Mouse (Mus musculus) small intestine, adult 10 weeks (tissue): Measurements from ENCODE around the gene Ldhal6b. TPM values are rescaled to one million over a fixed set of nuclear protein-coding genes. Genes with fewer than 3 reads are reported as not detected.

Experiments
- polyA plus RNA-seq: library from polyadenylated mRNA; stranded (reverse); fragments of 350-450 nt; fragmentation: Illumina TruSeq; extraction: RNeasy Lipid Tissue Mini Kit (QIAGEN cat#74804); gene quantifications from one replicate; pipeline ENCODE4 v1.2.3, GENCODE M21; 2014; ENCODE audit warnings: low replicate concordance

Ldhal6b gene
- 0.41 TPM for polyA plus RNA-seq

GRCm38 (mm10) chr17:5418545-5418944, at the start of gene Ldhal6b:
Gene Ldhal6b, minus strand, starts transcription at chr17:5418767.

GRCm38 (mm10) chr17:5440159-5440971, 21.8 kb upstream of the Ldhal6b start, which contains the start of gene Tmem242:
Gene Tmem242, minus strand, starts transcription at chr17:5440259.

Other genes with a start within 250 kb of the Ldhal6b start
- 9.7 TPM for gene Tmem242, start 21.5 kb upstream of the Ldhal6b start, polyA plus RNA-seq
- 1.1 TPM for gene Zdhhc14, start 73.8 kb upstream of the Ldhal6b start, polyA plus RNA-seq